Mouse (Mus musculus): ENCODE measurements around the gene Ptgs1. TPM values are rescaled to one million over a fixed set of nuclear protein-coding genes. Genes with fewer than 3 reads are reported as not detected.
A peak's percentile ranks its signal among the peaks of the same experiment; 100 is the strongest.

The Ptgs1 gene
- polyA plus RNA-seq, 1 experiment: 122 TPM

DNA sequence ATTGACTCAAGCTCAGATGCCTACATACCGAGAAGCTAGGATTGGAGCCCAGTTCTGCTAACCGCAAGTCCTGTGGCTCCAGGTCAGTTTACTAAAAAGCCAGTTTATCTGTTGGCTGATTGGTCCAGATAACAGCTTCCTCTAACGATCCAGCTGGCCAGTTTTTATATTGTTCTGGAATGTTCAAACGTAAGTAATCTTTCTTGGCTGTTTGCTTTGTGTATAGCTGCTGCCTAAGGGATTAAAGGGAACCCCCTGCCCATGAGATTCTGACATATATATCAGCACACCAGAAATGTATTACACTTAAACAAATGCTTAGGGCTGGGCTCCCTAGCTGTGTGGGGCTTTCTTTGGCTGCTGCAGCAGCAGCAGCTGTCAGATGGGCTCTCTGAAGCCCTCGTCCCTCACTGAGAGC, 13.7 kb downstream of the Ptgs1 start:
- no peaks in the 10 kb centered on the region for H3K79me2 ChIP-seq (ENCODE audit: control insufficient read depth, insufficient read depth)
- H3K36me3 ChIP-seq (ENCODE audit: control insufficient read depth, insufficient read depth): peaks cover 57% of the 10 kb centered on the region
- peak overlapping the region; percentile 69 for H3K4me2 ChIP-seq (ENCODE audit: low read depth)
- no peaks in the 10 kb centered on the region for H3K27me3 ChIP-seq (ENCODE audit: control insufficient read depth, insufficient read depth, insufficient read length)
- TF ChIP-seq E2F4 (IDR thresholded peaks at IDR 0.05; ENCODE audit: insufficient read depth) (no peak), MYOD1 (IDR thresholded peaks at IDR 0.05; ENCODE audit: control insufficient read depth in 1 of 3, insufficient read length in 2 of 3, low read depth in 2 of 3) (peak in 1 of 3 experiments; percentile 16), MAX (IDR thresholded peaks at IDR 0.05; ENCODE audit: low read depth) (no peak), REST (IDR thresholded peaks at IDR 0.05; ENCODE audit: insufficient read depth, insufficient read length) (no peak), TCF3 (IDR thresholded peaks at IDR 0.05; ENCODE audit: insufficient read length, low read depth) (no peak), POLR2AphosphoS2 (IDR thresholded peaks at IDR 0.05; ENCODE audit: insufficient read length, low read depth) (no peak), TCF12 (IDR thresholded peaks at IDR 0.05; ENCODE audit: insufficient read depth, poor library complexity, severe bottlenecking) (no peak), MYOG (IDR thresholded peaks at IDR 0.05; ENCODE audit: control insufficient read depth in 1 of 3, insufficient read depth in 1 of 3, insufficient read length in 2 of 3, low read depth in 2 of 3) (peak in 1 of 3 experiments; percentile 51), POLR2A (IDR thresholded peaks at IDR 0.05; ENCODE audit: insufficient read length, low read depth) (no peak), USF1 (IDR thresholded peaks at IDR 0.05; ENCODE audit: low read depth) (no peak)
- H3ac ChIP-seq (ENCODE audit: control insufficient read depth, insufficient read length): no peak overlapping the region
- no peak overlapping the region for H3K4me3 ChIP-seq

DNA sequence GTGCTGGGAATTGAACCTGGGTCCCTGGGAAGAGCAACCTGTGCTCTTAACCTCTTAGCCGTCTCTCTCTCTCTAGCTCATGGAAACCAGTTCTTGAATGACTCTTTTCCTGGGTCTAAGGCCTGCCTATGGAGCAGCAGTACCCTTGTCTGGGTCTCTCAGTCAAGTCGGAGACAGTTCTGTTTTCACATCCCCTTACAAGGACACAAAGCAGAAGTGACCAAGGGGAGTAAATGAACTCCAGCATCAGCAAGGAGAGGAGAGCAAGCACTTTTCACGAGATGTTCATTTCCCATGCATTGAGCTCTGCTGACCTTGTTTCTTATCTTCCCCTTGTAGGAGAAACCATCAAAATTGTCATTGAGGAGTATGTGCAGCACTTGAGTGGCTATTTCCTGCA, 14.5 kb downstream of the Ptgs1 start:
- Histone ChIP-seq H3K4me3 (no peak overlapping the region), H3K79me2 (ENCODE audit: control insufficient read depth, insufficient read depth) (no peaks in the 10 kb centered on the region), H3K4me2 (ENCODE audit: low read depth) (no peak overlapping the region), H3K27me3 (ENCODE audit: control insufficient read depth, insufficient read depth, insufficient read length) (no peaks in the 10 kb centered on the region), H3K36me3 (ENCODE audit: control insufficient read depth, insufficient read depth) (peaks cover 58% of the 10 kb centered on the region), H3ac (ENCODE audit: control insufficient read depth, insufficient read length) (no peak overlapping the region)
- TF ChIP-seq TCF3 (IDR thresholded peaks at IDR 0.05; ENCODE audit: insufficient read length, low read depth) (no peak), SRF (IDR thresholded peaks at IDR 0.05; ENCODE audit: control insufficient read depth, insufficient read length, low read depth) (no peak), POLR2A (IDR thresholded peaks at IDR 0.05; ENCODE audit: insufficient read length, low read depth) (no peak), MYOD1 (IDR thresholded peaks at IDR 0.05; ENCODE audit: control insufficient read depth in 1 of 3, insufficient read length in 2 of 3, low read depth in 2 of 3) (no peak), TCF12 (IDR thresholded peaks at IDR 0.05; ENCODE audit: insufficient read depth, poor library complexity, severe bottlenecking) (no peak), CEBPB (IDR thresholded peaks at IDR 0.05; ENCODE audit: insufficient read depth, poor library complexity, severe bottlenecking) (no peak), USF1 (IDR thresholded peaks at IDR 0.05; ENCODE audit: low read depth) (no peak), REST (IDR thresholded peaks at IDR 0.05; ENCODE audit: insufficient read depth, insufficient read length) (no peak), MYOG (IDR thresholded peaks at IDR 0.05; ENCODE audit: control insufficient read depth in 1 of 3, insufficient read depth in 1 of 3, insufficient read length in 2 of 3, low read depth in 2 of 3) (no peak)

DNA sequence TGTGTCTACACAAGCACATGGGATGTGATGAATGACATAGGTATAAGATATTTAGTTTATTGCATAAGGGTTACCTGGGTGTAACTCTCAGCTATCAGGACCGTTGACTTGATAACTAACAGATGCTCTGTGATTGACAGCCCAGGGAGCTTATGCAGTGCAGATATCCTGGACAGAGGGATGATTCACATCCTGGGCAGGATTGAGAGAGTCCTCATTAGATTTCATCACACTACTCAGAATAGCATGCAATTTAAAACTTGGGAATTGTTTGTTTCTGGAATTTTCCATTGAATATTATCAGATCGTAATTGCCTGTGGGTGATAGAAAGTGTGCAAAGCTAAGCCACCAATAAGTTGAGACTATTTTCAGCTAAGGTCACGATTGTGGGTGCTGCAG, 17.7 kb downstream of the Ptgs1 start:
- Histone ChIP-seq H3K4me3 (no peak overlapping the region), H3K4me2 (ENCODE audit: low read depth) (peak overlapping the region; percentile 43), H3K79me2 (ENCODE audit: control insufficient read depth, insufficient read depth) (no peaks in the 10 kb centered on the region), H3ac (ENCODE audit: control insufficient read depth, insufficient read length) (no peak overlapping the region), H3K36me3 (ENCODE audit: control insufficient read depth, insufficient read depth) (peaks cover 61% of the 10 kb centered on the region), H3K27me3 (ENCODE audit: control insufficient read depth, insufficient read depth, insufficient read length) (no peaks in the 10 kb centered on the region)
- TF ChIP-seq MYOD1 (IDR thresholded peaks at IDR 0.05; ENCODE audit: control insufficient read depth in 1 of 3, insufficient read length in 2 of 3, low read depth in 2 of 3): peak in 1 of 3 experiments; percentile 13
- no peak for TF ChIP-seq USF1 (IDR thresholded peaks at IDR 0.05; ENCODE audit: low read depth)
- peak; percentile 81 for TF ChIP-seq CEBPB (IDR thresholded peaks at IDR 0.05; ENCODE audit: insufficient read depth, poor library complexity, severe bottlenecking)
- TF ChIP-seq TCF3 (IDR thresholded peaks at IDR 0.05; ENCODE audit: insufficient read length, low read depth): no peak
- TF ChIP-seq SRF (IDR thresholded peaks at IDR 0.05; ENCODE audit: control insufficient read depth, insufficient read length, low read depth): no peak
- no peak for TF ChIP-seq POLR2AphosphoS2 (IDR thresholded peaks at IDR 0.05; ENCODE audit: insufficient read length, low read depth)
- TF ChIP-seq POLR2A (IDR thresholded peaks at IDR 0.05; ENCODE audit: insufficient read length, low read depth): no peak
- TF ChIP-seq MAX (IDR thresholded peaks at IDR 0.05; ENCODE audit: low read depth): no peak
- TF ChIP-seq MYOG (IDR thresholded peaks at IDR 0.05; ENCODE audit: control insufficient read depth in 1 of 3, insufficient read depth in 1 of 3, insufficient read length in 2 of 3, low read depth in 2 of 3): no peak
- no peak for TF ChIP-seq E2F4 (IDR thresholded peaks at IDR 0.05; ENCODE audit: insufficient read depth)
- TF ChIP-seq TCF12 (IDR thresholded peaks at IDR 0.05; ENCODE audit: insufficient read depth, poor library complexity, severe bottlenecking): no peak
- TF ChIP-seq REST (IDR thresholded peaks at IDR 0.05; ENCODE audit: insufficient read depth, insufficient read length): no peak

DNA sequence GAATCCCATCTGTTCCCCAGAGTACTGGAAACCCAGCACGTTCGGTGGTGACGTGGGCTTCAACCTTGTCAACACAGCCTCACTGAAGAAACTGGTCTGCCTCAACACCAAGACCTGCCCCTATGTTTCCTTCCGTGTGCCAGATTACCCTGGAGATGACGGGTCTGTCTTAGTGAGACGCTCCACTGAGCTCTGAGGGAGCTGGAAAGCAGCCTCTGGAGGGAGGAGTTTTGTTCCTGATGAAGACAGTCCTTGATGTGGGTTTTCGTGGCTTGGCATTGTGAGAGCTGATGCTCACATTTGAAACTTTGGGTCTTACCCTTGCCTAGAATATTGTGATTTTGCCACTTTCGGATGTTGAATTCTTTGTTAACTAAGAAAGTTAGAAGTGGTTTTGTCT, 20.9 kb downstream of the Ptgs1 start:
- Histone ChIP-seq H3K79me2 (ENCODE audit: control insufficient read depth, insufficient read depth) (no peaks in the 10 kb centered on the region), H3K4me2 (ENCODE audit: low read depth) (no peak overlapping the region), H3K36me3 (ENCODE audit: control insufficient read depth, insufficient read depth) (peaks cover 44% of the 10 kb centered on the region), H3ac (ENCODE audit: control insufficient read depth, insufficient read length) (no peak overlapping the region), H3K4me3 (no peak overlapping the region), H3K27me3 (ENCODE audit: control insufficient read depth, insufficient read depth, insufficient read length) (no peaks in the 10 kb centered on the region)
- TF ChIP-seq USF1 (IDR thresholded peaks at IDR 0.05; ENCODE audit: low read depth) (no peak), E2F4 (IDR thresholded peaks at IDR 0.05; ENCODE audit: insufficient read depth) (no peak), REST (IDR thresholded peaks at IDR 0.05; ENCODE audit: insufficient read depth, insufficient read length) (no peak), MAX (IDR thresholded peaks at IDR 0.05; ENCODE audit: low read depth) (no peak), CEBPB (IDR thresholded peaks at IDR 0.05; ENCODE audit: insufficient read depth, poor library complexity, severe bottlenecking) (no peak), MYOG (IDR thresholded peaks at IDR 0.05; ENCODE audit: control insufficient read depth in 1 of 3, insufficient read depth in 1 of 3, insufficient read length in 2 of 3, low read depth in 2 of 3) (no peak), POLR2A (IDR thresholded peaks at IDR 0.05; ENCODE audit: insufficient read length, low read depth) (no peak), POLR2AphosphoS2 (IDR thresholded peaks at IDR 0.05; ENCODE audit: insufficient read length, low read depth) (no peak), TCF12 (IDR thresholded peaks at IDR 0.05; ENCODE audit: insufficient read depth, poor library complexity, severe bottlenecking) (no peak), TCF3 (IDR thresholded peaks at IDR 0.05; ENCODE audit: insufficient read length, low read depth) (no peak)
